Mouse (Mus musculus) neural tube, embryonic 12.5 days (tissue): ENCODE results near the gene Cldn12. TPM values are rescaled to one million over a fixed set of nuclear protein-coding genes. Genes with fewer than 3 reads are reported as not detected.

Experiments
- ATAC-seq: fragments of 200-750 bp; cut with Nextera tagmentation; 2 replicates; pipeline ENCODE4 v1.8.0; 2017; ENCODE audit warnings: low read depth, mild to moderate bottlenecking, moderate TSS enrichment, moderate library complexity; ENCODE audit not compliant: low FRiP score
- H3K27ac ChIP-seq: fragments of 300-500 bp; sonication (generic); 2 replicates; pipeline ENCODE4 v1.5.1; 2016
- H3K27me3 ChIP-seq: fragments of 300-500 bp; sonication (generic); replicated peaks from 2 replicates; pipeline ENCODE4 v1.6.1; 2016; ENCODE audit warnings: mild to moderate bottlenecking
- H3K36me3 ChIP-seq: fragments of 300-500 bp; sonication (generic); 2 replicates; pipeline ENCODE4 v1.6.1; 2016; ENCODE audit warnings: mild to moderate bottlenecking
- H3K4me1 ChIP-seq: fragments of 300-500 bp; sonication (generic); 2 replicates; pipeline ENCODE4 v1.6.1; 2016
- H3K4me2 ChIP-seq: fragments of 300-500 bp; sonication (generic); replicated peaks from 2 replicates; pipeline ENCODE4 v1.6.1; 2016; ENCODE audit warnings: mild to moderate bottlenecking
- H3K4me3 ChIP-seq: fragments of 300-500 bp; sonication (generic); 2 replicates; pipeline ENCODE4 v1.5.1; 2016
- H3K9ac ChIP-seq: fragments of 300-500 bp; sonication (generic); 2 replicates; pipeline ENCODE4 v1.6.1; 2016; ENCODE audit warnings: mild to moderate bottlenecking
- H3K9me3 ChIP-seq: fragments of 300-500 bp; sonication (generic); 2 replicates; pipeline ENCODE4 v1.6.1; 2016; ENCODE audit warnings: mild to moderate bottlenecking
- WGBS: fragments of 180-500 bp; shearing (Covaris S2); methylation state at CpG from one replicate; pipeline ENCODE4 v1.1.7; 2016; 5-methylcytosine and 5-hydroxymethylcytosine counted together
- polyA plus RNA-seq: library from polyadenylated mRNA; unstranded; fragments of >200 nt; fragmentation: Nextera tagmentation; extraction: Ambion mirVana; gene quantifications from 2 replicates; pipeline ENCODE4 v1.2.1, GENCODE M21; 2016

Cldn12 gene
- polyA plus RNA-seq, 1 experiment from 2014 or later = 35.5 TPM

- H3K36me3 ChIP-seq = no peaks in the 10 kb centered on the region
- no peaks in the 10 kb centered on the region for H3K27me3 ChIP-seq
- WGBS = 14% methylated on average over 3 of the region's 3 CpGs
- H3K27ac ChIP-seq = no peak overlapping the region
- no peak for ATAC-seq
- H3K9me3 ChIP-seq = no peaks in the 10 kb centered on the region
- no peak overlapping the region for H3K4me2 ChIP-seq
- H3K4me3 ChIP-seq = no peak overlapping the region
- H3K9ac ChIP-seq = no peak overlapping the region
- no peaks in the 10 kb centered on the region for H3K4me1 ChIP-seq
Measured at GRCm38 (mm10) chr5:5486071-5486470, 28.7 kb downstream of the Cldn12 start.

GRCm38 (mm10) chr5:5483254-5483858 is 31.4 kb downstream of the Cldn12 start:
- ATAC-seq = 0 out of 2 replicates have a peak, but pooled peaks have one; percentile 26
- WGBS = 74% methylated on average over 9 of the region's 9 CpGs
- no peaks in the 10 kb centered on the region for H3K36me3 ChIP-seq

GRCm38 (mm10) chr5:5481662-5482061 is 33.1 kb downstream of the Cldn12 start:
- Histone ChIP-seq H3K27ac (no peak overlapping the region), H3K27me3 (no peaks in the 10 kb centered on the region), H3K36me3 (no peaks in the 10 kb centered on the region), H3K4me1 (no peaks in the 10 kb centered on the region), H3K9me3 (no peaks in the 10 kb centered on the region), H3K4me2 (no peak overlapping the region), H3K4me3 (no peak overlapping the region), H3K9ac (no peak overlapping the region)
- no peak for ATAC-seq
- 10% methylated on average over 1 of the region's 1 CpGs for WGBS

More at GRCm38 (mm10) chr5:5483254-5483858, 31.4 kb downstream of the Cldn12 start:
- H3K27me3 ChIP-seq = no peaks in the 10 kb centered on the region
- no peak overlapping the region for H3K4me2 ChIP-seq
- no peaks in the 10 kb centered on the region for H3K9me3 ChIP-seq
- H3K4me1 ChIP-seq = no peaks in the 10 kb centered on the region
- no peak overlapping the region for H3K9ac ChIP-seq
- no peak overlapping the region for H3K27ac ChIP-seq
- H3K4me3 ChIP-seq = no peak overlapping the region

- H3K4me3 ChIP-seq = no peak within 1 kb of the TSS
Measured at GRCm38 (mm10) chr5:5479043-5479442, 35.7 kb downstream of the Cldn12 start, which contains the start of gene 1700015F17Rik. Gene 1700015F17Rik, minus strand, starts transcription at chr5:5479143.

GRCm38 (mm10) chr5:5476133-5476532 is 38.6 kb downstream of the Cldn12 start:
- WGBS = 92% methylated on average over 4 of the region's 4 CpGs
- no peak for ATAC-seq

More at GRCm38 (mm10) chr5:5479043-5479442, 35.7 kb downstream of the Cldn12 start, which contains the start of gene 1700015F17Rik:
- no peaks in the 10 kb centered on the region for H3K9me3 ChIP-seq
- no peak for ATAC-seq
- H3K4me2 ChIP-seq = no peak within 1 kb of the TSS
- H3K4me1 ChIP-seq = no peaks in the 10 kb centered on the region
- no peak within 1 kb of the TSS for H3K27ac ChIP-seq
- H3K27me3 ChIP-seq = no peaks in the 10 kb centered on the region
- H3K36me3 ChIP-seq = no peaks in the 10 kb centered on the region
- H3K9ac ChIP-seq = no peak within 1 kb of the TSS
- 94% methylated on average over 6 of the region's 6 CpGs for WGBS

GRCm38 (mm10) chr5:5465256-5465655 is 49.5 kb downstream of the Cldn12 start:
- ATAC-seq = no peak
- 74% methylated on average over 1 of the region's 1 CpGs for WGBS
- Histone ChIP-seq H3K36me3 (no peaks in the 10 kb centered on the region), H3K4me3 (no peak overlapping the region), H3K4me1 (no peaks in the 10 kb centered on the region), H3K9me3 (no peaks in the 10 kb centered on the region), H3K9ac (no peak overlapping the region), H3K4me2 (no peak overlapping the region), H3K27me3 (no peaks in the 10 kb centered on the region), H3K27ac (no peak overlapping the region)

More at GRCm38 (mm10) chr5:5476133-5476532, 38.6 kb downstream of the Cldn12 start:
- no peaks in the 10 kb centered on the region for H3K9me3 ChIP-seq
- no peaks in the 10 kb centered on the region for H3K4me1 ChIP-seq
- no peaks in the 10 kb centered on the region for H3K27me3 ChIP-seq
- no peak overlapping the region for H3K4me2 ChIP-seq
- H3K36me3 ChIP-seq = no peaks in the 10 kb centered on the region
- no peak overlapping the region for H3K9ac ChIP-seq
- H3K4me3 ChIP-seq = no peak overlapping the region
- no peak overlapping the region for H3K27ac ChIP-seq

Other genes with a start within 250 kb of the Cldn12 start
- gene Cdk14, start 94.6 kb downstream of the Cldn12 start, polyA plus RNA-seq = 29.8 and 33.0 TPM in 2 replicates
- gene 1700015F17Rik, start 35.8 kb downstream of the Cldn12 start, polyA plus RNA-seq = not detected in 2 replicates
- gene Gtpbp10, start 44.6 kb upstream of the Cldn12 start, polyA plus RNA-seq = 31.3 and 31.8 TPM in 2 replicates
- gene Gm8773, start 58.8 kb upstream of the Cldn12 start, polyA plus RNA-seq = 6.3 and 7.3 TPM in 2 replicates
- 6.4 and 7.6 TPM in 2 replicates for gene Cfap69, start 149.3 kb upstream of the Cldn12 start, polyA plus RNA-seq
- gene Steap2, start 179.6 kb upstream of the Cldn12 start, polyA plus RNA-seq = 5.2 and 5.9 TPM in 2 replicates
- 4.5 and 6.2 TPM in 2 replicates for gene Steap1, start 234.4 kb upstream of the Cldn12 start, polyA plus RNA-seq